Mouse (Mus musculus) embryonic facial prominence, embryonic 14.5 days (tissue): Measurements from ENCODE around the gene Sart3. TPM values are rescaled to one million over a fixed set of nuclear protein-coding genes. Genes with fewer than 3 reads are reported as not detected.

Experiments
- ATAC-seq: fragments of 200-750 bp; cut with Nextera tagmentation; 2 replicates; pipeline ENCODE4 v1.8.0; 2017; ENCODE audit warnings: low read depth, moderate number of reproducible peaks, moderate TSS enrichment
- DNase-seq: peaks from one replicate; pipeline ENCODE4 v3.0.0-alpha.2; 2015; ENCODE audit warnings: low spot score
- H3K27ac ChIP-seq: fragments of 300-500 bp; sonication (generic); replicated peaks from 2 replicates; pipeline ENCODE4 v1.5.1; 2014; ENCODE audit warnings: low read depth, mild to moderate bottlenecking, low read length, moderate library complexity
- H3K27me3 ChIP-seq: fragments of 300-500 bp; sonication (generic); replicated peaks from 2 replicates; pipeline ENCODE4 v1.6.1; 2014; ENCODE audit warnings: low read length; ENCODE audit not compliant: control insufficient read depth, insufficient read depth
- H3K36me3 ChIP-seq: fragments of 300-500 bp; sonication (generic); 2 replicates; pipeline ENCODE4 v1.6.1; 2014; ENCODE audit warnings: low read length, mixed read lengths; ENCODE audit not compliant: control insufficient read depth, insufficient read depth
- H3K4me1 ChIP-seq: fragments of 300-500 bp; sonication (generic); 2 replicates; pipeline ENCODE4 v1.6.1; 2014; ENCODE audit warnings: antibody characterized with exemption, low read length; ENCODE audit not compliant: control insufficient read depth, insufficient read depth
- H3K4me2 ChIP-seq: fragments of 300-500 bp; sonication (generic); 2 replicates; pipeline ENCODE4 v1.6.1; 2014; ENCODE audit warnings: low read depth, mild to moderate bottlenecking, low read length, moderate library complexity, mixed read lengths
- H3K4me3 ChIP-seq: fragments of 300-500 bp; sonication (generic); 2 replicates; pipeline ENCODE4 v1.5.1; 2014; ENCODE audit warnings: low read depth, mild to moderate bottlenecking, low read length
- H3K9ac ChIP-seq: fragments of 300-500 bp; sonication (generic); 2 replicates; pipeline ENCODE4 v1.6.1; 2014; ENCODE audit warnings: low read depth, mild to moderate bottlenecking, low read length, moderate library complexity, mixed read lengths
- H3K9me3 ChIP-seq: fragments of 300-500 bp; sonication (generic); 2 replicates; pipeline ENCODE4 v1.6.1; 2016; ENCODE audit warnings: low read length; ENCODE audit not compliant: control insufficient read depth
- WGBS: fragments of 180-500 bp; shearing (Covaris S2); extraction: QIAGEN DNeasy Blood & Tissue Kit; methylation state at CpG from one replicate; pipeline ENCODE4 v1.1.7; 2014; 5-methylcytosine and 5-hydroxymethylcytosine counted together
- polyA plus RNA-seq: library from polyadenylated mRNA; unstranded; fragments of >200 nt; fragmentation: Nextera tagmentation; extraction: Ambion mirVana; gene quantifications from 2 replicates; pipeline ENCODE4 v1.2.1, GENCODE M21; 2014

Gene Sart3
- polyA plus RNA-seq, 1 experiment from 2014 or later, result 37.2 TPM

- no peak; the same call in 1 of the 2 replicates for ATAC-seq
- Histone ChIP-seq H3K36me3 (no peaks in the 10 kb centered on the region), H3K4me1 (no peaks in the 10 kb centered on the region), H3K27me3 (no peaks in the 10 kb centered on the region), H3K4me3 (no peak overlapping the region), H3K9me3 (no peaks in the 10 kb centered on the region), H3K4me2 (no peak overlapping the region), H3K27ac (no peak overlapping the region), H3K9ac (no peak overlapping the region)
- no peak for DNase-seq
- WGBS, result 61% methylated on average over 7 of the region's 7 CpGs
Measured at GRCm38 (mm10) chr5:113730641-113731121, 41.6 kb downstream of the Sart3 start.

DNA sequence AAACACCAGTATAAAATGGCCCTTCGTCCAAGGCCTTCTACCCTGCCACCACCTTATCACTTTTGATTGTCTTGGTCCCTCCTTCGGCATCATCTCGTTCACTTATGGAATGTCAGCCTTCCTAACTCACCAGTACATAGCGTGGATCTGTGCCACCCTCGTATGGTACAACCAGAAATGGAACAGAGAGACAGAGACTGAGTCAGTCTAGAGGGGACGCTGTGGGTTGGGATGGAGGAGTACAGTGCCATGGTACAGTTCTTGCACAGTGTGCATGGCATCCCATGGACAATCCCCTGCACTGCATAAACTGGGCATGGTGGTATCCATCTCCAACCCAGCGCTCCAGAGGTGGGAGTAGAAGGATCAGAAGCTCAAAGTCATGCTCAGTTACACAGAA, 43.6 kb downstream of the Sart3 start:
- Histone ChIP-seq H3K4me2 (no peak overlapping the region), H3K9ac (no peak overlapping the region), H3K27ac (no peak overlapping the region), H3K4me1 (no peaks in the 10 kb centered on the region), H3K27me3 (no peaks in the 10 kb centered on the region), H3K4me3 (no peak overlapping the region), H3K9me3 (no peaks in the 10 kb centered on the region), H3K36me3 (no peaks in the 10 kb centered on the region)
- WGBS, result 81% methylated on average over 7 of the region's 7 CpGs
- ATAC-seq, result no peak
- no peak for DNase-seq

DNA sequence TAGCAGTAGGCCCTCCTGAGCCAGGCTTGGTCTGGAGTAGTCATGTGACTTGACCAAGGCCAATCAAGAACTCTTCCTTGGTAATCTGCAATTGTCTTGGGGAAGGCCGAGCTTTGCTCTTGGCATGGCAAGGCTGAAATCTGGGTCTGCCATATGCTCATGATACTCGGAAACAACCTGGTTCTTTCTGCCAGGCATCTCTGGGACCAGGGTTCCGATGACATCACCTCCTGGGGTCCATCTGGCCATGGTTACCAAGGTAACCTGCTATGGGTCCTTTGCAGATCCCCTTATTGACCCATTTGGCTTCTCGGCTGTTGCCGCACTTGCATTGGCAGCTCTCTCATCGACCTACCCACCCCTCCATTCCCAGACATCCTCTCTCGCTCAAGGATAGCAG, 44.3 kb downstream of the Sart3 start:
- H3K36me3 ChIP-seq, result no peaks in the 10 kb centered on the region
- H3K27ac ChIP-seq, result no peak overlapping the region
- no peaks in the 10 kb centered on the region for H3K9me3 ChIP-seq
- H3K4me2 ChIP-seq, result no peak overlapping the region
- 54% methylated on average over 7 of the region's 7 CpGs for WGBS
- ATAC-seq (no peak), DNase-seq (no peak)
- H3K27me3 ChIP-seq, result no peaks in the 10 kb centered on the region
- no peak overlapping the region for H3K9ac ChIP-seq
- no peaks in the 10 kb centered on the region for H3K4me1 ChIP-seq
- no peak overlapping the region for H3K4me3 ChIP-seq

GRCm38 (mm10) chr5:113727238-113727637, 45.1 kb downstream of the Sart3 start:
- no peak for DNase-seq
- no peaks in the 10 kb centered on the region for H3K36me3 ChIP-seq
- H3K9ac ChIP-seq, result no peak overlapping the region
- H3K27me3 ChIP-seq, result no peaks in the 10 kb centered on the region
- WGBS, result 67% methylated on average over 12 of the region's 12 CpGs
- H3K4me1 ChIP-seq, result no peaks in the 10 kb centered on the region
- H3K9me3 ChIP-seq, result no peaks in the 10 kb centered on the region
- no peak for ATAC-seq
- no peak overlapping the region for H3K27ac ChIP-seq
- H3K4me2 ChIP-seq, result no peak overlapping the region
- H3K4me3 ChIP-seq, result no peak overlapping the region

GRCm38 (mm10) chr5:113726618-113727017, 45.7 kb downstream of the Sart3 start:
- Histone ChIP-seq H3K4me3 (no peak overlapping the region), H3K4me1 (no peaks in the 10 kb centered on the region), H3K27me3 (no peaks in the 10 kb centered on the region), H3K9me3 (no peaks in the 10 kb centered on the region), H3K4me2 (no peak overlapping the region), H3K9ac (no peak overlapping the region), H3K36me3 (no peaks in the 10 kb centered on the region), H3K27ac (no peak overlapping the region)
- DNase-seq, result no peak
- WGBS, result 69% methylated on average over 6 of the region's 6 CpGs
- ATAC-seq, result no peak

GRCm38 (mm10) chr5:113725417-113725816, 46.9 kb downstream of the Sart3 start:
- no peak overlapping the region for H3K9ac ChIP-seq
- H3K27ac ChIP-seq, result no peak overlapping the region
- H3K4me1 ChIP-seq, result no peaks in the 10 kb centered on the region
- no peaks in the 10 kb centered on the region for H3K9me3 ChIP-seq
- H3K4me2 ChIP-seq, result no peak overlapping the region
- no peaks in the 10 kb centered on the region for H3K27me3 ChIP-seq
- ATAC-seq (no peak), DNase-seq (no peak)
- WGBS, result 72% methylated on average over 12 of the region's 12 CpGs
- no peak overlapping the region for H3K4me3 ChIP-seq
- H3K36me3 ChIP-seq, result no peaks in the 10 kb centered on the region

- Histone ChIP-seq H3K27ac (no peak within 1 kb of the TSS), H3K9me3 (no peaks in the 10 kb centered on the region), H3K4me1 (no peaks in the 10 kb centered on the region), H3K4me2 (no peak within 1 kb of the TSS), H3K27me3 (no peaks in the 10 kb centered on the region), H3K4me3 (no peak within 1 kb of the TSS), H3K9ac (no peak within 1 kb of the TSS), H3K36me3 (no peaks in the 10 kb centered on the region)
- 4% methylated on average over 15 of the region's 15 CpGs for WGBS
- DNase-seq, result peak; percentile 84
- ATAC-seq, result peak; percentile 68; the same call in 1 of the 2 replicates
Measured at GRCm38 (mm10) chr5:113724446-113724845, 47.9 kb downstream of the Sart3 start, which contains the start of gene 1700069L16Rik. Gene 1700069L16Rik, minus strand, starts transcription at chr5:113724772.

- H3K4me2 ChIP-seq, result no peak overlapping the region
- H3K36me3 ChIP-seq, result no peaks in the 10 kb centered on the region
- no peaks in the 10 kb centered on the region for H3K27me3 ChIP-seq
- DNase-seq (no peak), ATAC-seq (no peak)
- H3K9ac ChIP-seq, result no peak overlapping the region
- no peak overlapping the region for H3K4me3 ChIP-seq
- H3K27ac ChIP-seq, result no peak overlapping the region
- 31% methylated on average over 8 of the region's 8 CpGs for WGBS
- H3K9me3 ChIP-seq, result no peaks in the 10 kb centered on the region
- no peaks in the 10 kb centered on the region for H3K4me1 ChIP-seq
Measured at GRCm38 (mm10) chr5:113723567-113724237, 48.6 kb downstream of the Sart3 start.
